Mouse (Mus musculus): Measurements from ENCODE around the gene Ffar3. TPM values are rescaled to one million over a fixed set of nuclear protein-coding genes. Genes with fewer than 3 reads are reported as not detected.
A peak's percentile ranks its signal among the peaks of the same experiment; 100 is the strongest.
"Not testable (repeated sequence)": the region's sequence is repeated elsewhere in the genome, so short reads cannot be mapped to it uniquely, and the experiment has no call there.

Gene Ffar3
- total and polyA plus RNA-seq, 2 experiments from 2014 or later: 0.05 to 0.09 TPM

DNA sequence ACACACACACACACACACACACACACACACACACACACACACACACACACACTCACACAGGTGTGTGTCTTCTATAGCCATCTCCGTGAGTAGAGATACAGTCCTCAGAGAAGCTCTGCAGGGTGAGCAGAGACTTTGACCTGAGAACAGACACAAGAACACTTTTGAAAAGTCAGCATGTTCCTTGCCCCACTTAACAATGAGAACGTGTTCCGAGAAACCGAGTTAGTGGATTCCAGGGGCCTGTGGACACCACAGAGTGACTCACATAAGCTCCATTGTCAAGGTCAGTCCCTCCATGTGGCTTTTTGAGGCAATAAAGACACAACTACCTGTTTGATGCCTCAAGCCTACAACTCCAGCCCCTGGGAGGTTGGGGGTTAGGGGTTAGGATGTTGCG is 8.6 kb downstream of the Ffar3 start:
- Histone ChIP-seq H3K27me3 (ENCODE audit: insufficient read depth, low read length) (no peaks in the 10 kb centered on the region), H3K9me3 (ENCODE audit: low read length) (no peaks in the 10 kb centered on the region), H3K36me3 (ENCODE audit: insufficient read depth, low read length) (no peaks in the 10 kb centered on the region), H3K4me2 (ENCODE audit: low read depth, low read length) (no peak overlapping the region), H3K4me3 (ENCODE audit: low read length) (no peak overlapping the region), H3K9ac (replicated peaks; ENCODE audit: low read length) (no peak overlapping the region), H3K4me1 (ENCODE audit: insufficient read depth, low read length) (no peaks in the 10 kb centered on the region), H3K27ac (no peak overlapping the region)
- ATAC-seq (no peak), DNase-seq (ENCODE audit: low spot score) (no peak)
- no peak for TF ChIP-seq CTCF (IDR thresholded peaks at IDR 0.05; ENCODE audit: low read depth)
- 82% methylated on average over 5 of the region's 5 CpGs for WGBS

DNA sequence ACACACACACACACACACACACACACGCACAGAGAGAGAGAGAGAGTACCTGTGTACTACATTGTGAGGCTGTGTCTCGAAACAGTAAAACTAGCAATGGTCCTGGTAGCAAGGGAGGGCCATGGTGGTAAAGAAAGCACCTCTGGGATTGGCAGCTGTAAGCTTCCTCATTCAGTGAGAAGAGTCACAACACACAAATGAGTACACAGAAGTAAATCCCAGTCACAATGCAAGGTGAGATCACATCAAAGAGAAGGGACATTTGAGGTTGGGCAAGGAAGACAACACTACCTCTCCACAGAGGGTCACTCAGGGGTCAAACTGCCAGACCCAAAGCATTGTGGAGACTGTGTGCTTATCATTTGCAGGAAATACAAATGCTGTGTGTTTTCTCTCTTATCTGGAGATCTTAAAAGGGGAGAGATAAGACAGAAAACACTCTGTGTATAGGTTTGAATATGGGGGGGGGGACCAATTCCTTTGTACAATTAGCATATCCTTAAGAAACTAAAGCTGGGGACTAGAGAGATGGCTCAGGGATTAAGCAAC is 9.4 kb downstream of the Ffar3 start:
- DNase-seq (ENCODE audit: low spot score): no peak
- Histone ChIP-seq H3K36me3 (ENCODE audit: insufficient read depth, low read length) (no peaks in the 10 kb centered on the region), H3K27ac (no peak overlapping the region), H3K4me1 (ENCODE audit: insufficient read depth, low read length) (no peaks in the 10 kb centered on the region), H3K4me2 (ENCODE audit: low read depth, low read length) (no peak overlapping the region), H3K27me3 (ENCODE audit: insufficient read depth, low read length) (no peaks in the 10 kb centered on the region), H3K9ac (replicated peaks; ENCODE audit: low read length) (no peak overlapping the region), H3K4me3 (ENCODE audit: low read length) (no peak overlapping the region), H3K9me3 (ENCODE audit: low read length) (no peaks in the 10 kb centered on the region)
- no peak for TF ChIP-seq CTCF (IDR thresholded peaks at IDR 0.05; ENCODE audit: low read depth)
- 74% methylated on average over 2 of the region's 2 CpGs for WGBS
- ATAC-seq: no peak

GRCm38 (mm10) chr7:30844676-30845297 is 11.2 kb downstream of the Ffar3 start:
- ATAC-seq: no peak
- H3K36me3 ChIP-seq (ENCODE audit: insufficient read depth, low read length): no peaks in the 10 kb centered on the region
- peak; percentile 15 for DNase-seq (ENCODE audit: low spot score)

DNA sequence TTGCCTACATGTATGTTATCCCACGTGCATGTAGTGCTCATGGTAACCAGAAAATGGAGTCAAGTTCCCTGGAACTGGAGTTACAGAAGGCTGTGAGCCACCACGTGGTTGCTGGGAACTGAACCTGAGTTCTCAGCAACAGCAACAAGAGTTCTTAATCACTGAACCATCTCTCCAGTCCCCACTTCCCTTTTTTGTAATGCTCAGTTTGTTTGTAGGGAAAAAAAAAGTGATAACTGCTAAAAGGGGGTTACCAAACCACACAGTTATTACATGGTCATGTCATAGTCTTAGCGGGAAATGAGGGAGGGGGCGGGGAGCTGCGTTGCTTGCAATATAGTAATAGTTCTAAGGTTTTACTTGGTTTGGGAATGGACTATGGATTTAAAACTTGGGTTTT is 13.9 kb downstream of the Ffar3 start:
- Histone ChIP-seq H3K9ac (replicated peaks; ENCODE audit: low read length) (no peak overlapping the region), H3K4me1 (ENCODE audit: insufficient read depth, low read length) (no peaks in the 10 kb centered on the region), H3K9me3 (ENCODE audit: low read length) (no peaks in the 10 kb centered on the region), H3K36me3 (ENCODE audit: insufficient read depth, low read length) (no peaks in the 10 kb centered on the region), H3K27ac (no peak overlapping the region), H3K4me3 (ENCODE audit: low read length) (no peak overlapping the region), H3K4me2 (ENCODE audit: low read depth, low read length) (no peak overlapping the region), H3K27me3 (ENCODE audit: insufficient read depth, low read length) (no peaks in the 10 kb centered on the region)
- 82% methylated on average over 5 of the region's 5 CpGs for WGBS
- DNase-seq (ENCODE audit: low spot score) (no peak), ATAC-seq (no peak)
- no peak for TF ChIP-seq CTCF (IDR thresholded peaks at IDR 0.05; ENCODE audit: low read depth)

More at GRCm38 (mm10) chr7:30844676-30845297, 11.2 kb downstream of the Ffar3 start:
- no peak overlapping the region for H3K4me3 ChIP-seq (ENCODE audit: low read length)
- no peak overlapping the region for H3K4me2 ChIP-seq (ENCODE audit: low read depth, low read length)
- no peak overlapping the region for H3K9ac ChIP-seq (replicated peaks; ENCODE audit: low read length)
- H3K27ac ChIP-seq: 0 out of 2 replicates have a peak overlapping the region, but pooled peaks have one; percentile 15
- no peaks in the 10 kb centered on the region for H3K27me3 ChIP-seq (ENCODE audit: insufficient read depth, low read length)
- no peaks in the 10 kb centered on the region for H3K9me3 ChIP-seq (ENCODE audit: low read length)
- no peak for TF ChIP-seq CTCF (IDR thresholded peaks at IDR 0.05; ENCODE audit: low read depth)
- no peaks in the 10 kb centered on the region for H3K4me1 ChIP-seq (ENCODE audit: insufficient read depth, low read length)
- WGBS: 33% methylated on average over 7 of the region's 7 CpGs

- no peaks in the 10 kb centered on the region for H3K36me3 ChIP-seq (ENCODE audit: insufficient read depth, low read length)
- no peaks in the 10 kb centered on the region for H3K9me3 ChIP-seq (ENCODE audit: low read length)
- H3K27ac ChIP-seq: no peak overlapping the region
- no peaks in the 10 kb centered on the region for H3K27me3 ChIP-seq (ENCODE audit: insufficient read depth, low read length)
- no peak overlapping the region for H3K9ac ChIP-seq (replicated peaks; ENCODE audit: low read length)
- no peak overlapping the region for H3K4me3 ChIP-seq (ENCODE audit: low read length)
- 80% methylated on average over 4 of the region's 4 CpGs for WGBS
- H3K4me1 ChIP-seq (ENCODE audit: insufficient read depth, low read length): no peaks in the 10 kb centered on the region
- H3K4me2 ChIP-seq (ENCODE audit: low read depth, low read length): no peak overlapping the region
- no peak for DNase-seq (ENCODE audit: low spot score)
- no peak for TF ChIP-seq CTCF (IDR thresholded peaks at IDR 0.05; ENCODE audit: low read depth)
- no peak for ATAC-seq
Measured at GRCm38 (mm10) chr7:30841379-30841778, 14.6 kb downstream of the Ffar3 start.

- DNase-seq (ENCODE audit: low spot score): peak; percentile 10
- ATAC-seq: no peak
- H3K4me3 ChIP-seq (ENCODE audit: low read length): no peak overlapping the region
Measured at GRCm38 (mm10) chr7:30840306-30840705, 15.7 kb downstream of the Ffar3 start.

DNA sequence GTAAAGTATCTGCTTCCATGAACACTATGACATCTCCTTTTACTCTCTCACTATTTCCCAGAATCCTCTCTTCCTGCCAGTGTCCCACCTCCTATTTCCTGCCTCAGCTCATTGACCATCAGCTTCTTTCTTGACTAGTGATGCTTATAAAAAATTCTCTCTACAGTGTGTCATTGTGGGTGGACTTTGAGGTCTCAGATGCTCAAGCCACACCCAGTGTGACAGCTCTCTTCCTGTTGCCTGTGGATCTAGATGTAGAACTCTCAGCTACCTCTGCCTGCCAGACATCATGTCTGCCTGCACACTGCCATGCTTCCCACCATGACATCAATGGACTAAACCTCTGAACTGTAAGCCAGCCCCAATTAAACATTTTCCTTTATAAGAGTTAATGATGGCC is 18.7 kb downstream of the Ffar3 start:
- no peaks in the 10 kb centered on the region for H3K9me3 ChIP-seq (ENCODE audit: low read length)
- no peak overlapping the region for H3K4me2 ChIP-seq (ENCODE audit: low read depth, low read length)
- no peak overlapping the region for H3K27ac ChIP-seq
- TF ChIP-seq CTCF (IDR thresholded peaks at IDR 0.05; ENCODE audit: low read depth): no peak
- no peak for ATAC-seq
- no peaks in the 10 kb centered on the region for H3K27me3 ChIP-seq (ENCODE audit: insufficient read depth, low read length)
- no peak overlapping the region for H3K9ac ChIP-seq (replicated peaks; ENCODE audit: low read length)
- no peak overlapping the region for H3K4me3 ChIP-seq (ENCODE audit: low read length)
- no peaks in the 10 kb centered on the region for H3K36me3 ChIP-seq (ENCODE audit: insufficient read depth, low read length)
- no peaks in the 10 kb centered on the region for H3K4me1 ChIP-seq (ENCODE audit: insufficient read depth, low read length)
- no peak for DNase-seq (ENCODE audit: low spot score)

More at GRCm38 (mm10) chr7:30840306-30840705, 15.7 kb downstream of the Ffar3 start:
- no peak overlapping the region for H3K27ac ChIP-seq
- no peaks in the 10 kb centered on the region for H3K36me3 ChIP-seq (ENCODE audit: insufficient read depth, low read length)
- H3K9me3 ChIP-seq (ENCODE audit: low read length): no peaks in the 10 kb centered on the region
- H3K9ac ChIP-seq (replicated peaks; ENCODE audit: low read length): no peak overlapping the region
- no peaks in the 10 kb centered on the region for H3K4me1 ChIP-seq (ENCODE audit: insufficient read depth, low read length)
- no peaks in the 10 kb centered on the region for H3K27me3 ChIP-seq (ENCODE audit: insufficient read depth, low read length)
- TF ChIP-seq CTCF (IDR thresholded peaks at IDR 0.05; ENCODE audit: low read depth): no peak
- WGBS: 70% methylated on average over 3 of the region's 3 CpGs
- H3K4me2 ChIP-seq (ENCODE audit: low read depth, low read length): no peak overlapping the region

- H3K4me1 ChIP-seq (ENCODE audit: insufficient read depth, low read length); H3K4me3 ChIP-seq (ENCODE audit: low read length); H3K9me3 ChIP-seq (ENCODE audit: low read length); H3K27ac ChIP-seq; DNase-seq (ENCODE audit: low spot score); ATAC-seq; H3K9ac ChIP-seq (replicated peaks; ENCODE audit: low read length); H3K4me2 ChIP-seq (ENCODE audit: low read depth, low read length); H3K36me3 ChIP-seq (ENCODE audit: insufficient read depth, low read length); H3K27me3 ChIP-seq (ENCODE audit: insufficient read depth, low read length): not testable (repeated sequence)
- 44% methylated on average over 9 of the region's 11 CpGs for WGBS
Measured at GRCm38 (mm10) chr7:30832684-30833083, 23.3 kb downstream of the Ffar3 start.
